Mouse (Mus musculus) testis, adult 2 months (tissue): ENCODE data around the gene Cxcr3. TPM values are rescaled to one million over a fixed set of nuclear protein-coding genes. Genes with fewer than 3 reads are reported as not detected.

ENCODE experiments used
- H3K27ac ChIP-seq: fragments of 200-500 bp; 2 replicates; pipeline ENCODE4 v1.5.1; 2012; ENCODE audit warnings: low read depth, low read length; ENCODE audit not compliant: control insufficient read depth, insufficient read depth
- H3K27me3 ChIP-seq: fragments of 200-500 bp; 2 replicates; pipeline ENCODE4 v1.6.1; 2012; ENCODE audit warnings: mild to moderate bottlenecking, low read length, moderate library complexity; ENCODE audit not compliant: control insufficient read depth, insufficient read depth
- H3K36me3 ChIP-seq: fragments of 200-500 bp; 2 replicates; pipeline ENCODE4 v1.6.1; 2012; ENCODE audit warnings: mild to moderate bottlenecking, low read length; ENCODE audit not compliant: control insufficient read depth, insufficient read depth
- H3K4me1 ChIP-seq: fragments of 200-500 bp; 2 replicates; pipeline ENCODE4 v1.6.1; 2012; ENCODE audit warnings: low read length; ENCODE audit not compliant: control insufficient read depth, insufficient read depth
- H3K4me3 ChIP-seq: fragments of 200-500 bp; 2 replicates; pipeline ENCODE4 v1.5.1; 2012; ENCODE audit warnings: low read depth, mild to moderate bottlenecking, low read length, moderate library complexity, mixed read lengths; ENCODE audit not compliant: control insufficient read depth
- CTCF ChIP-seq: fragments of 200-500 bp; IDR thresholded peaks from 2 replicates; pipeline ENCODE4 v1.5.1; 2012; ENCODE audit warnings: low read depth, mild to moderate bottlenecking, inconsistent platforms, low read length, moderate library complexity; ENCODE audit not compliant: control insufficient read depth, insufficient read depth, insufficient replicate concordance
- POLR2A ChIP-seq: fragments of 200-500 bp; IDR thresholded peaks from 2 replicates; pipeline ENCODE4 v1.6.1; 2012; ENCODE audit warnings: low read depth, mild to moderate bottlenecking, inconsistent platforms, low read length, moderate library complexity; ENCODE audit not compliant: control insufficient read depth
- polyA plus RNA-seq: library from polyadenylated mRNA; depleted of rRNA; stranded (reverse); fragments of >200 nt; gene quantifications from 2 replicates; pipeline ENCODE4 v1.2.3, GENCODE M21; 2012; rRNA removed

Cxcr3 gene
- polyA plus RNA-seq = 0.13 and 0.16 TPM in 2 replicates

DNA sequence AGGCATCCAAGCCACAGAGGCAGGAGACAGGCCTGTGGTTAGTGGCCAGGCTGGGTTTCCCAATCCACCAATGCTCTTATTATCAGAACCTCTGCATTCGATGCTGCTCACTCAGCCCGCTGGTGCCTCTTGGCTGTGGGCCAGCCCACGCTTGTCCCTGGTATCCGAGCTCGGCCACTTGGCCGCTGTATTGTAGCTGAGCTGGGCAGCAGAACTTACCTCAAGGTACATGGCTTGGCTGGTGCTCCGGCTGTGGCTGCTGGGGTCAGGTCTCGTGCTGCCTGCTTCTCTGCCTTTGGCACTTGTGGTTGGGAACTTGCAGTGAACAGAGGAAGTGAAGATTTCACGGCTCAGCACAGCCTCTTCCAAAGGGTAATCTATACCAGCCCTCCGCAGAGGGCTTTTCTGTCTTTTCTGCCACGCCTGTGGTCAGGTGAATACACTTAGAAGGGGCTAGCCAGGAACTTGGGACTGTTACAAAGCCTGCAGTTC, at the start of gene Cxcr3:
Gene Cxcr3 (minus strand): TSS at position 442 of the 492 bp plus-strand sequence.
- Histone ChIP-seq H3K27me3 (no peaks in the 10 kb centered on the region), H3K36me3 (no peaks in the 10 kb centered on the region), H3K4me3 (no peak within 1 kb of the TSS), H3K4me1 (peaks cover 3% of the 10 kb centered on the region; the same call in 1 of the 2 replicates), H3K27ac (no peak within 1 kb of the TSS)
- no peak for TF ChIP-seq POLR2A
- no peak for TF ChIP-seq CTCF

DNA sequence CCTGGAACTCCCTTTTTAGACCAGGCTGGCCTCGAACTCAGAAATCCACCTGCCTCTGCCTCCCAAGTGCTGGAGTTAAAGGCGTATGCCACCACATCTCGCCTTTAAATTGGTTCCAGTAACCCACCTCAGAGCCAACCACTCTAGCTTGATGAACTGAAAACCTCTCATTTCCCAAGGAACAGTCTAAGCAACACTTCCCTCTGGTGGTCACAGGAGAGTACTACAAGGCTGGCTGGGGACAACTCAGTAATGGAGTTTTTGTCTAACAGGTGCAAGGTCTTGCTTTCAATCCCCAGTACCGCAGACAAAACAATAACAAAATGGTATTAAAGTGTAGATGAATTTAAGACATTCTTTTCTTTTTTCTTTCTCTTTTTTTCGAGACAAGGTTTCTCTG, 38.0 kb upstream of the Cxcr3 start:
- Histone ChIP-seq H3K27ac (no peak overlapping the region), H3K27me3 (no peaks in the 10 kb centered on the region), H3K36me3 (no peaks in the 10 kb centered on the region), H3K4me3 (no peak overlapping the region), H3K4me1 (no peaks in the 10 kb centered on the region)
- TF ChIP-seq POLR2A (no peak), CTCF (no peak)

DNA sequence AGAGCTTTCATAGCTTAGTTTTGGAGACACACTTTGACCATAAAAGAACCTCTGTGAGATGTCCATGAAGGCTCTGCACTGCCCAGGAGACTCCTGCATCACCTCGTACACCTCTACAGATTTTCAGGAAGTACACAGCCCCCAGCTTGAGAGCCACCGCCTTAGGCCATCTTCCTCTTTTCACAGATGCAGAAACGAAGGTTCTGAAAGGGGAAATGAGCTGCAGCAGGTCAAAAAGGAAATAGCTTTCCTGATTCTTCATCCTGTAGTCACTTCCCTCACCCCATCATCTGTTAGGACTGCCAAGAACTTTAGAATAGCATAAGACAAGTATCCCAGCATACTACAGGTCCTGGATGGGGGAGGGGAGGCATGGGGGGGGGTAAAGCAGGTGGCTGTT, 36.2 kb upstream of the Cxcr3 start:
- Histone ChIP-seq H3K27me3 (no peaks in the 10 kb centered on the region), H3K4me3 (no peak overlapping the region), H3K36me3 (no peaks in the 10 kb centered on the region), H3K27ac (no peak overlapping the region), H3K4me1 (no peaks in the 10 kb centered on the region)
- no peak for TF ChIP-seq POLR2A
- TF ChIP-seq CTCF = no peak

DNA sequence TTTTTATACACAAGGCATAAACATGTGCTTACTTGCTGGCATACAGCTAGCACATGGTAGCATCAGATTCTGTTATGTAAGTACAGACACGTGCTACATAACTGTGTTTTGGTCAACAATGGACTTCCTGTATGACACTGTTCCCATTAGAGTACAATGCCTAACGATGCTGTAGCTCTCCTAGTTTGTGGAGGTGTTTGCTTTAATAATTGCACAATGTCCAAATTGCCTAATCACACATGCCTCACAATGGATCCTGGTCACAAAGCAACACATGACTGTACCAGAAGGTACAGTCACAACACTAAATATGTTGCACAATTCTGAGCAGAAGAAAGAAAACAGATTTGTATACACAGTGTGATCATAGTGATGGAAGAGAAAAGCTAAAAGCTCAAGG, 35.4 kb upstream of the Cxcr3 start:
- H3K4me1 ChIP-seq = no peaks in the 10 kb centered on the region
- TF ChIP-seq CTCF = no peak
- H3K27me3 ChIP-seq = no peaks in the 10 kb centered on the region
- no peaks in the 10 kb centered on the region for H3K36me3 ChIP-seq
- no peak overlapping the region for H3K4me3 ChIP-seq
- no peak overlapping the region for H3K27ac ChIP-seq

DNA sequence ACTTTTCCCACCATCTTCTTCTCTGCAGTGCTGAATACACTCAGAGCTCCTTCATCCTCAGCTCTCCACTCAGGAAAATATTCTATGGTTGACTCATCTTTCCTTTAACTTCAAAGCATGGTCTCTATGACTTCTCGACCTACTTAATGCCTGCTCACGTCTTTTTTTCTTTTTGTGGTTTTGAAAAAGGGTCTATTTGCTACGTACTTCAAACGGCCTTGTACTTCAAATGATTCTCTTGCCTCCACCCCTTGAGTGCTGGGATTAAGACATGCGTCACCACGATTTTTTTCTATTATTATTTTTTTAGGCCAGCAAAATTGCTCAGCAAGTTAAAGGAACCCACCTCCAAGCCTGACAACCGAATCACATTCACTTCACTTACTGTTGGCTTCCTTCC, 33.2 kb upstream of the Cxcr3 start:
- no peaks in the 10 kb centered on the region for H3K4me1 ChIP-seq
- H3K27ac ChIP-seq = no peak overlapping the region
- no peak overlapping the region for H3K4me3 ChIP-seq
- H3K36me3 ChIP-seq = no peaks in the 10 kb centered on the region
- TF ChIP-seq CTCF (no peak), POLR2A (no peak)
- no peaks in the 10 kb centered on the region for H3K27me3 ChIP-seq

DNA sequence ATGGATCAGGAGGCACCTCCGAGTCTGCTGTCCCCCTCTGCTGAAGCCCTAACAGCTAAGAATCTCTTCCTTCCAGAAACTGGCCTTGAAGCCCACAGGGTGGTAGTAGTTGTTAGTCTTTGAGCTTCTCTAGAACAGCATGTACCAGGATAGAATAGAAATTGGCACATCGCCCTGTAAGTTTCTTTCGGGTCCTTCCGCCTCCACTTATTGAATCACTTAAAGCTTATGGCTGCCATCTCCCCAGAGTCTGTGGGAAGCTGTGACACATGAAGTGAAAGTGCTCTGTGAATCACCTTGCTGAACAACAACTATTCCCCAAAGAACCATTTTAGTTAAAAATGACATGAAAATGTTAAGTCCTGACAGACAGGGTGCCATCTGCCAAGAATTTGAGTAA, 31.0 kb upstream of the Cxcr3 start:
- no peak overlapping the region for H3K4me3 ChIP-seq
- TF ChIP-seq POLR2A (no peak), CTCF (no peak)
- H3K27ac ChIP-seq = no peak overlapping the region
- H3K4me1 ChIP-seq = no peaks in the 10 kb centered on the region
- H3K36me3 ChIP-seq = no peaks in the 10 kb centered on the region
- no peaks in the 10 kb centered on the region for H3K27me3 ChIP-seq

DNA sequence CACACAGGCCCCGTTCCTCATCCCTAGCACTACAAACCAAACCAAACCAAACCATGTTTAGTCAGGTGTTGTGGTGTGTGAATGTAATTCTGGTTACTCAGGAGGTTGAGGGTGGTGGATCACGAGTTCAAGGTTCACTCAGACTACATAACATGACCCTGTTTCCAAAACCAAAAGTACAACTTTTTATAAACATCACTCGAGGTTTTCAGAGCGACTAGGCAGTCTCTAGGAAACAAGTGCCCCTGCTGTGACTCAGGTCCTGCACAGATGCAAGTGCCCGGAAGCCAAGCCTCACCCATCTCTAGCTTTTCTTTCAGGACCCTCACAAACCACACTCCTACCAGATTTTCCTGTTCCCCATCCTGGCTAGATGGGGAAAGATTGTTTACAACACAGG, 30.6 kb upstream of the Cxcr3 start:
- no peaks in the 10 kb centered on the region for H3K4me1 ChIP-seq
- H3K36me3 ChIP-seq = no peaks in the 10 kb centered on the region
- H3K27ac ChIP-seq = no peak overlapping the region
- H3K4me3 ChIP-seq = no peak overlapping the region
- TF ChIP-seq CTCF (no peak), POLR2A (no peak)
- no peaks in the 10 kb centered on the region for H3K27me3 ChIP-seq

DNA sequence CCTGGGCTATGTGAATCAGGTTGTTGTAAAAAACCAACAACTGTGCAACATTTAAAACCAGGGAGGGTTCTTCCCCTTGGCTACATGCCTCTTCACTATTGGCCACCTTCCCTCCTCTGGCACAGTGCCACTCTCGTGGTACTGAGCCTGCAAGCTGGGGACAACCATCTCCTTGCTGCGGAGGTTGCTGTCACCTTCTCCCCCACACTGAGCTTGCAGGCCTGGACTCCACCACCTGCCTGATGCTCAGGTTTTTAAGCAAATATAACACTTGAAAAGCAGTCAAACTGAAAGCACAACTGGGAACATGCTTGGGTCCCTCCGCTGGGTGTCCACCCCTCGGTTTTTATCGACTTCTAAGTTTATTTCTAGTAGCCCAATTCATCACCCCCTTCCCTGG, 20.4 kb upstream of the Cxcr3 start:
- Histone ChIP-seq H3K27ac (no peak overlapping the region), H3K4me1 (no peaks in the 10 kb centered on the region), H3K4me3 (no peak overlapping the region), H3K27me3 (no peaks in the 10 kb centered on the region), H3K36me3 (no peaks in the 10 kb centered on the region)
- TF ChIP-seq POLR2A (no peak), CTCF (no peak)
